Mouse (Mus musculus): ENCODE data around the gene Fxr1.
A peak's percentile ranks its signal among the peaks of the same experiment; 100 is the strongest.
"Not testable (repeated sequence)": the region's sequence is repeated elsewhere in the genome, so short reads cannot be mapped to it uniquely, and the experiment has no call there.

The Fxr1 gene

DNA sequence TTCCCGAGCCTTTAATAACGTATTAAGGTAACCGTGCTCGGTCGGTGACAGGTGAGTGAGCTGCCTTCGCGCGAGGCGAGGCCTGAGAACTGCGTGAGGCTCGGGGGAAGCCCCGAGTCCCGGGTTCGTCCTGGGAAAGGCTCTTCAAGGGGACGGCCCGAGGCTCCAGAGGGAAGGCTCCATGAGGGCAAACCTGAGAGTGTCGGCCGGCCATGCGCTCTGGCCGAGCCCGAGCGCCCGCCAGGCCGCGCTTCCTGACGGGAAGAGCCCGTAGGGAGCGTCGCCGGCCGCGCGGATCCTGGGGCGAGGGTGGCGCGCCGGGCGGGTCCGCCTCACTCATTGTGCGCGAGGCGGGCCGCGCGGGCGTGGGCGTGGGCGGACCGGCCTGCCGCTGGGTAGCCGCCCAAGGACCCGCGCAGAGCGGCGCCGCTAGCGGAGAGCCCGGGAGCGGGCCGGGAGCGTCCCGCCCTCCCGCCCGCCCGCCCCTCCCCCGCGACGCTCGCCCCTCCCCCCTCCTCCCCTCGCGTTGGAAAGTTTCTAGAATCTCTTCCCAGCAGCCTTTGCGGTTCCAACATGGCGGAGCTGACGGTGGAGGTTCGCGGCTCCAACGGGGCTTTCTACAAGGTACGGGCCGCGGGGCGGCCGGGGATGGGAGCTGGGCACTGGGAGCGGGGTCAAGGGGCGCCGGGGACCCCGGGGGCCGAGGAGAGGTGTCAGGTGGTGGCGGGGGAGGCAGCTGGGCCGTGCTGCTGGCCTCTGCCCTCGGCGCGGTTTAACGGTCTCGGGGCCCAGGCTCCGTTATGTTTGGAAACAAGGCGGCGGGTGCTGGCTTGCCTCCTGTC is at the start of gene Fxr1:
Gene Fxr1, plus strand, starts transcription at position 404 of the 842 bp plus-strand sequence.
- peak; percentile 84 for DNase-seq (ENCODE audit: low spot score)

DNA sequence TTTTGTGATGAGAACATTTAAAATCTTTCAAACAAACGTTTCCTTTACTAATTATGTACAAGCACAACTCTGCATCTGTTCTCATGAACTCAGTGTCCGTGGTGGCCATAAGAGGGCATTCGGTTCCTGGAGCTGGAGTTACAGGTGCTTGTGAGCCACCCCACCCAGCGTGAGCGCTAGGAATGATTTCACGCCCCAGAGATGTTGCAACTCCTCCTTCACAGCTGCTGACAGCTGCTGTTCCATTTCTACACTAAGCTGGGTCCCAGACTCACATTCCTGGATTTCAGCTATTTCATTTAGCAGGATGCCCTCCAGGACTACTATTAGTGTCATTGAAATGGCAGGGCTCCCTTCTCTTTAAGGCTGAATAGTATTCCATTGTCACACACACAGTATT is 40.3 kb upstream of the Fxr1 start:
- no peak for DNase-seq (ENCODE audit: low spot score)

DNA sequence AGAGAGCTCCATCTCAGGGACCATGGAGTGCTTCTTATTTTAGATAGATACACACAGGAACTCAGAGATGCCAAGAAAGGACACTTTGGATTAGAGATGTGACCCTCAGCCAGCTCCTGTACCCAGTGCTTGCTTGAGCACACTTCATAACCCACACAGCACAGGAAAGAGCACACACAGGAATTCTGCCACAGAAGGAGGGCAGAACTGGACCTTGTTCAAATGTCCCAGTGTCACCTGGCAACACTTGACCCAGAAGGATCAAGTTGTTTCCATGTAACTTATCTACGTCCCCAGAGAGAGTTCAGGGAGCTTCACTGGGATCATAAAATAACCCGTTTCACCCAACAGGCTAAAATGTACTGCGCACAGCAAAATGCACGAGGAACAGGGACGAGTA is 37.0 kb upstream of the Fxr1 start:
- DNase-seq (ENCODE audit: low spot score) = no peak

DNA sequence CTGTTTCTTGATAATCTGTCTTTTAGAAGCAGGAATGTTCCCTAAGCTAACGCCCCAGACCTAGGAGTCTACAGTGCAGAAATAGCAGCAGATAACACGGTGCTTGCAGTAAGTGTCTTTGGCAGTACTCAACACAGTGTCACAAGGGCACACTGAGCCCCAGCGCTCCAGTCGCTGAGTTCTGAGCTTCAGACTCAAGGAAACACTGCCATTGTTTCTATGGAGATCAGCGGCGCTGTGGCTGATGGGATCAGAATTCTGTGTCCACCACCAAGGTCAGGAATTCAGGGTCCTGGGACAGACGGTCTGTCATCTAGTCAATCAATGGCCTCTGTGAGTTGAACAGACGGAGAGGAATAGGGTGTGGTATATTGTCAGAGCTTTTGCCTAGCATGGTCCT is 30.4 kb upstream of the Fxr1 start:
- DNase-seq (ENCODE audit: low spot score) = no peak

DNA sequence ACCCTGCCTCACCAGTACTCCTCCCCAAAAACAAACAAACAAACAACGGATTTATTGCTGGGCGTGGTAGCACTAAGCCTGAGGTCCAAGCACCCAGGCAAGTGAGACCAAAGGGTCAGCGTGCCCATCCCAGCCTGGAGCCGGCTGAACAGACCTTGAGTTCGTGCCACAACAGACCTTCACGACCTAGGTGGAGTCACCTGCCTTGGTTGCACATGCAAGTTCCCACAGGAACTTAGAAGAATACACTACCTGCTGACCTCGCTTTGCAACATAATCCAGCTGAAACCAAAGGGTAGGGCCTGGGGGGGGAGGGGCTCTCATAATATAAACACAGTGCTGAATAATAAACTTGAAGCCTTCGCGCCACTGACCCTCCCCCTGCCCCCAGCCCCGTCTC is 29.3 kb upstream of the Fxr1 start:
- DNase-seq (ENCODE audit: low spot score) = no peak

DNA sequence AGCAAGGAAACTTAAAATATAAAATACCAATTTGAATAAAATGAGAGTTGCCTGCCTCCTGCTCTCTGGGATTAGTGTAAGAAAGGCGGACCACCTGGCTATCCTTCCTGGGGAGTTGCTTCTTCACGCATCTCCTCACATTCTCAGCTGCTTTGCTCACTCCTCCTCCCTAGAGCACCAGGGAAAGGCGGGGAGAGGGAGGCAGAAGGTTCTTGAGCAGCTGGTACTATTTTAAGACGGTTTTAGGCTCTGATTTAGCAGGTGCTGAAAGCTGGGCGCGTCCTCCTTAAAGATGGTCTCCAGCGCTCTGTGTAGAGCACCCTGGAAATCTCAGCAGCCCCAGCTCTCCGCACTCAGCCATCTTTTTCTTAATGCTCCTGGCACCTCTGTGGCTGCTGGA is 28.8 kb upstream of the Fxr1 start:
- no peak for DNase-seq (ENCODE audit: low spot score)

DNA sequence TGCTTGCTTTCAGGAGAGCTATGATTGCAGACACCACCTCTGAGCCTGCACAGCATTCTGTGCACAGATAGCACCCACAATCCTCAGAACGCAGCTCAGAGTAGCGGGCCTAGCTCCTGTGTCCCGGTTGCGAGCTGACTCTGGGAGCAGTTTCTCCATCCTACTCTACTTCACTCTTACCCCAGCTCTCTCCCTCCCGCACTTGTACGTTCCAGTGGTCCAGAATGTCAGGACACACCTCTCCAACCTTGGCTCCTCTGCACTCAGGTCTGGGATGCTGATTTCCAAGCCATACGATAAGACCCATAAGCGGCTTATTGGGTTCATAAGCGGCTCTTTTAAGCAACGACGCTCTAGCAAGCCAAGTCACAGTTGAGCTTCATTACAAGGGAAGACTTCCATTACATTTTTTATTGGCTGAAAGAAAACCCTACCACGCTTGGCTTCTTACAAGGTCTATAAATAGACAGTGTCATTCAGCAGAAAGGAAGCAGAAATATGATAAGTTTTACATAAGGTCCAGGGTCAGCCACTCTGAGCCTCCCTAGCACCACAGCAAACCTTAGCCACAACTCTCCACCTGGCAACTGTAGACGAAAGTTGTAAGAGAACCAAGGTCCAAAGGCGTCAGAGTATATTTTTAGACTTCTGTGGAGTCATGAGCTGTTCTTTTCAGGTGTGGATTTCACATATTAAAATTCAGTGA is 26.2 kb upstream of the Fxr1 start:
- DNase-seq (ENCODE audit: low spot score) = no peak

DNA sequence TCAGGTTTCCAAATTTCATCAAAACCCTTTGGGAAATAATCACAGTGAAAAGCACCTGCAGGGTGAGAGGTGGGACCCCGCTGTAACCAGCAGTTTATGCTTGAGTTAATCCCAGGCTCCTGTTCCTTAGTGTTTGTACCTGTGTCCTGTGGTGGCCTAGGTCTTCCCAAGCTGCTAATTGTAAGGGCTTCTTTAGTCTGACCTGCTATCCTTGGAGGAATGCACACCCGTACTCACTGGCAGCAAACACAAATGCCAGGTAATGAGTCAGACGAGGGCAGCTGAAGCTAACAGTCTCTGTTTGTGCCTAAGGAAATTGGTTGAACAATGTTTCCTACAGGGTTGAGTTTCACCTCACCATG is 25.6 kb upstream of the Fxr1 start:
- no peak for DNase-seq (ENCODE audit: low spot score)

DNA sequence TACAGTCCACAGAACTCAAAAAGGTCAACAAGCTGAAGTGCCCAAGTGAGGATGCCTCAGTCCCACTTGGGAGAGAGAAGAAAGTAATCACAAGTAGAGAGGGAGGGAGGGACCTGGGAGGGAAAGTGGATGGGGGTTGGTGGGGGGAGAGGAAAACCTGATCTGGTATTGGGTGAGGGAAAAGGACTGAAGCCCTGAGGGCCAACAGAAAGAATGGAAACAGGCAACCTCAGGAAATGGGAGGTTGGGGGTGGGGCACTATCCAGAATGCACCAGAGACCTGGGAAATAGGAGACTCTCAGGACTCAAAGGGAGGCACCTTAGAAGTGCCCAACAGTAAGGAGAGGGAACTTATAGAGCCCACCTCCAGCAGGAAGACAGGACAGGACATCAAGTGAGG is 18.1 kb upstream of the Fxr1 start:
- not testable (repeated sequence) for DNase-seq (ENCODE audit: low spot score)

DNA sequence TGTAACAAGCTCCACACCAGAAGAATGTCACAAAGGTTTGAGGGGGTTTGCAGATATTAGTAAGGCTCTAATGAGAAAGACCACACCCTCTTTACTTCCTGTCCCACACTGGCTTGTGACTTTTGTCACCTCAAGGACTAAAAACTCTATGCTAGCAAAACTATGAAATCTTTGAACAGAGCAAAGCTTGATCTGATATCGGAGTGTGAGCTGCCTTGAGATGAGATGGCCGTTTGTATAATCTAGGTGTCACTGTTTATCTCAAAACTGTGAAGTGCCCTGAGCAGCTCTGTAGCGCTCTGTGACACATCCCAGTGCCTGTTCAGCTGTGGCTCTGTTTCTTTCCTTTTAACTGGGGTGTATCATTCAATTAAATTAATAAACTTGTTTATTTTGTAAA is 15.9 kb upstream of the Fxr1 start:
- no peak for DNase-seq (ENCODE audit: low spot score)

DNA sequence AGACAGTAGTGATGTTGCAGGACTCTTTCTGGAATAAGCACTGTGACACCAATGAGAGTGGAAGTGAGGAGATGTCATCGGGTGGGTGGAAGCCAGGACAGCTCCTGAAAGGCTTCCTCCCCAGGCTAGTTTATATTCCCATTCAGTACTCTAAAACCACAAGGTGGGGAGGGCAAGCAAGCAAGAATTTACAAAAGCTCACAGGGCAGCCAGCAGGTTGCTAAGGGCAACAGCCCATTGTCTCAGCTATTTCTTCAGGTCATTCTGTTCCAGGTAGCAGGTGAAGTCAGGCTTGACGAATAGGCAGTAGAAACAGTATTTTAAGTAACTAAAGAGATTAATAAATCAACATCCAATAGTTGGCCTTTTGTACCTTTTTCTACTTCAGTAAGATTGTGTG is 13.4 kb upstream of the Fxr1 start:
- no peak for DNase-seq (ENCODE audit: low spot score)

DNA sequence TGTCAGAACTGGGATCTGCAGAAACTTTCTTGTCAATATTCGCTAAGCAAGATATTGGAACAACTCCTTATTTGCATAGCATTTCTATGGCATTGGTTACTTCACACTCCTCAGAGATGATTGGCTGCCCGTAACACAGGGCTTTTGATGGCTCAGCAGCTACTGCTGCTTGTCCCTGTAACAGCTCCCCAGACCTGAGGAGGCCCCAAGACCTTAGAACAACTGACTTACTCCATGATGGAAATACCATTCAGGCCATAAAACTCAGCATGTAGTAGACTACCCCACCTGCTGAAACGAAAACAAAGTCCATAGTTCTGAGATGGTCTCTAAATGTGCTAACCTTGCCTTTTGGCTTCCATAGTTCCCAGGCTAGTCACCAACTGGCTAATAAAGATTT is 12.9 kb upstream of the Fxr1 start:
- no peak for DNase-seq (ENCODE audit: low spot score)

DNA sequence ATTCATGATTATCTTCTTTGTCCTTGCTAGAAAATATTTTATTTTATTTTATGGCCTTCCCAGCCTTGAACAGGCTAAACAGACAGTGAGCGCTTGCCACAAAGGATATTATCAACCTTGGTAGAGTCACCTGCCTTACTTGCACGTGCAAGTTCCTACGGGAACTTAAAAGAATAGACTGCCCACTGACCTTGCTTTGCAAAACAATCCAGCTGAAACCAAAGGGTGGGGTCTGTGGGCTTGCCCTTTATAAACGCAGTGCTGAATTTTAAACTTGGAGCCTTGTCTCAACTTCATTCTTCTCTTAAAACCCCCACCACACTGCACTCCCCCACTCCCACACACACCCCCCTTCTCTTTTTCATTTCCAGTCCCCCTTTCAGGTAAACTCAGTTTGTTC is 12.1 kb upstream of the Fxr1 start:
- no peak for DNase-seq (ENCODE audit: low spot score)

DNA sequence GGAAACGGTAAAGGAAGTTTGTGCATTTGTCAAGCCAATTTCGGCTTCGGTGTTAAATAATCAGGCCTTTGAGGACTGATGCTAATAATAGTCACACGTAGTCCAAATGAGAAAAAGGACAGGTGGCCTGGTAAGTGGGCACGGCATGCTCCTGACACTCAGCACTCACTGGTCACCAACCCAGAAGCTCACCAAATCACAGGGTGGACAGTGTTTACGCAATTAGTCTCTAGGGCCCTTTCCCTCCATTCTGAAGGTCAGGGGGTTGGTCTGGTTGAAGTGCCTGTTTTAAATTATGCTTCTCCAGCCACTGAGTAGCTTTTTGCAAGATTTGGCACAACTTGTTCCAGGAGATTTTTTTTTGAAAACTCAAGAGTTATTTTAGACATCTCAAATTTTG is 11.6 kb upstream of the Fxr1 start:
- DNase-seq (ENCODE audit: low spot score) = no peak

DNA sequence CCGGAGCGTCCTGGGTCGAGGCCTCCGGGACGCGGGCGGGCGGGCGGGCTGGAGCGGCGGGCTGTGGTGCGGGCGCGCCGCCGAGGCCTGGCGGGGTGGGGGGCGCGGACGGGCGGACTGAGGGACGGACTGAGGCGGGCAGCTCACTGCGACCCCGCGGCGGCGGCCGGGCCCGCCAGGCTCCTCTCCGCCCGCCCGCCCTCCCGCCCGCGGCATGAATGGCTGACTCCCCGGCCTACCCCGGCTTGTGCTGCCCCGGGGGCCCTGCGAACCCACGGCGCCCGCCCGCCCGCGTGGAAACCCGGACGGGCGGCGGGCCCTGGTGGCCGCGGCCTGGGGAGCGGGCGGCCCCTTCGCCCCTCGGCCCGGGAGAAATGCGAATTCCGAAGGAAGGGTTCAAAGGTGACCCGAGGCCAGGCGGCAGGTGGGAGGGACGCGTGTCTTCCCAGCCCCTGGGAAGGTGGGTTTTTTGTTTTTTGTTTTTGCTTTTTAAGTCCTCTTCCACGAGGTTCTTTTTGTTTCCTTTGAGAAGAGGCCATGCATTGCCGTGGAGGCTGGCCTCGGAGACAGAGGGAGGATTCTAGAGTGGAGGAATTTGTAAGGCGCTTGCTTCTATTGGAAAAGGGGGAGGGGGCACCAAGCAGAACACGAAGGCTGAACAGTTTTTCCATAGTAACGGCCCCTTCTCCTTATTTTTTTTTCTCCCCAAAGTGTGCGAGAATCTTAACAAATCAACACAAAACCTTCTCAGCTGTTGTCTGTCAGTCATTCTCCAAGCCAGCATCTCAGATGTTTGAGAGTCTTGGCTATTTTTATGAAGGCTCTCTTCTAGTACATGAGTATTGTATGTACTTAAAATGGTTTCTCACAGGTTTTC is 877 bp downstream of the Fxr1 start:
- DNase-seq (ENCODE audit: low spot score) = no peak

DNA sequence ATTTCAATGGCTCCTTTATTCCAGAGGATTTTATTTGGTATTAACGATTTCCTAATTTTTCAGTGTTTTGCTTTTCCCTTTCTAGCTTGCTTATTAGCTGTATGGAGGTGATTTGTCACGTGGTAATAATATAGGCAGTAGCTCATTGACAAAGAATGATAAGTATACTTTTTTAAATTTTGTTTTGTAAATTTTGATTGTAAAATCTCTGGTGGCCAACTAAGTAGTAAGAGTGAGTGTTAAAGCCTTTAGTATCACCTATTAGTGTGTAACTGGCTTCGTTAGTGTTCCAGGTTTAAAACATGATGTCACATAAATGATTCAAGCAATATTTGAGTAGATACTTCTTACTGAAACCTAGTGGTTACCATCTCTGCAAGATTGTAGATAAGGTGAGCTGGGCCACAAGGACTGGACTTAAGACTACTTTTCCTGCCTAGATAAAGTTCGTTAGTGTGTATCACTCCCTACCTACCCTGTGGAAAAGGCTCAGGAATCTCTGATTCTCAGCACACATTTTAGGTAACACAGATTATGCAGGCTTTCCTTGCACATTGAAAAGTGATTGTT is 1.6 kb downstream of the Fxr1 start:
- no peak for DNase-seq (ENCODE audit: low spot score)

DNA sequence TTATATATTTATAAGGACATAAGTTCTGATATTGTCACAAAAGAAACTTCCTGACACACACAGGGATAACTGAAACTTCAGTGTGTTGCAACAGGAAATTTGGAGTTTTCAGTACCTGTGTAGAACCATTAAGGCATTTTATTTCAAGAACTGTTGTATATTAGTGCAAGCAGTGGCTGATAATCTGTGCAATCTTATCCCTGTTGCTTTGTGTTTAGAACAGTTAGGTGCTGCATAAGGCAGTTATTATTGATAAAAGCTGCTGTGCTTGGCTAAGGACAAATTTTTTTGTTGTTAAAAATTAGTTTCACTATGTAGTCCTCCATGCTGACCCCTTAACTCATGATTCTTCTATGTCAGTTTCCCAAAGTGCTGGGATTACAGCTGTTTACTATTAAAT is 9.2 kb downstream of the Fxr1 start:
- no peak for DNase-seq (ENCODE audit: low spot score)

DNA sequence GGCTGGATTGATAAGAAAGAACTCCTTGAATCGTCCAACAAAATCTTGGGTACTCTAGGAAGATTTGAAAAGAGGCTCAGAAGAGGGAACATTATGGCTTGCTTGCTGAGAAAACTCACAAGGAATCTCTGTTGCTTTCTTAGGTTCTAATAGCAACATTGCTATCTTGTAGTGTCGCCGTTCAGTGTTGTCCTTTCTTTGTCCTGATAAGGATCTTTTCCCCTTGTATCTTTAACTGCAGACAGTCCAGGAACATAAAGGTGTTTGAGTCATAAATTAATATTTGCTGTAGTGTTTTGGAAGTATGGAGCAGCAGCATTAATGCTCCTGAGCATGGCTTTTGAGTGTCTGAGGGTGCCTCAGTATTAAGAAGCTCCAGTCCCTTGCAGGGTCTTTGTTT is 10.9 kb downstream of the Fxr1 start:
- no peak for DNase-seq (ENCODE audit: low spot score)

DNA sequence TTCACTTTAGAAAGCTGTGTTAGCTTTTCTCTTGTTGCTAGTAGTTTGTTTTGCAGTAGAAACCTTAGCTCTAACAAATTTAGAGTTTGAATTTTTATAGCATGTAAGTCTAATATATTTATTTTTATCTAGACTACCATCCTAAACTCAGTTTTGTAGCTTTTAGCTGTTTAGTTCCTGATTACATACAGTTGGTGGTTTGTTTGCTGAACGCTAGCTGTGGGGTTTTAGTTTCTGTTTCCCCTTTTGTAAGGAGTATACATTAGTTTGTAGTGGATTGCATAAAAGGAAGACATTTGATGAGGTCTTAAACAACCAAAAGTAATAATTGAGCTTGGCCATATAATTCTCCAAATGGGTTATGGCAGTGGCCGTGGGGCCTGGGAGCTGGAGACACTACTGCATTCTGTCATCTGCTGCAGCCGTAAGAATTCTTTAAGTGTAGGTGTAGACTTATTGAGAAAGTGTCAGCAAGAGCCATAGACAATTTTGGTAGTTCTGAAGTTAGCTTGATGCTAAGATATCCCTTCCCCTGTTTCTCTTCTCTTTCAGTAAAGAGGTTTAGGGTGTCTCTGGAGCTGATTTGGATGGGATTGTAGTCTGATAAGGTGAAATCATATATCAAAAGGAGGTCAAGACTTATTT is 14.1 kb downstream of the Fxr1 start:
- no peak for DNase-seq (ENCODE audit: low spot score)

DNA sequence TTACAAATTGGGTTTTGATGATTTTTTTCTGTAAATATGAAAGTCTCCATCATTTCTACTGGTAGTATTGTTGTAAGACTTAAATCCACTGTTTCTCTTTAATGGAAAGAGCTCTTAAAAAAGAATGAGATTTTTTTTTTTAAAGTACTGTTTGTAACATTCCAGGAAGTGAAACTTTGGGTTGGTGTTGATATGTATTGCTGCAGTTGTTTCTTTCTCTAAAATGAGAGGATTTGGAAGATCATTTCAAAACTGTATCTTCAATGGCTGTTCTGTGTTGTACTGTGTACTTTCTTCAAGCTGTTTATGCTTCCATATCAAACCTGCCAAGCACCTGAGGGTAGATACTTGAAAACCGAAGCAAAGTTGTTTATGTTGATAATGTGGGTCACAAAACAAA is 15.1 kb downstream of the Fxr1 start:
- DNase-seq (ENCODE audit: low spot score) = no peak

DNA sequence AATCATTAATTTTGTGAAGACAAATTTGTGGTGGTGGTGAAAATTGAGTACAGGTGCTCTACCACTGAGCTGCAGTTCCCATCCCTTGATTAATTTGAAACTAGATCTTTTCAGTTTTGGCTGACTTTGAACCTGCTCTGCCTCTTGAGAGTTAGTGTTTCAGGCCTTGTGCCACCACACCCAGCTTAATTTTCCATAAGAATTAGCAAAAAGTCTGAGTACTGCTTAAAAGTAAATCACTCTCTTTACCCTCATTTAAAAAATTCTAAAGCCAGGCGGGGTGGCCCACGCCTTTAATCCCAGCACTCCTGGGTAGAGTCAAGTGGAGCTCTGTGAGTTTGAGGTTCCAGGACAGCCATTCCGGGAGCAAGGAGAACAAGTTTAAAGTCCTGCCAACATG is 16.0 kb downstream of the Fxr1 start:
- DNase-seq (ENCODE audit: low spot score) = no peak

DNA sequence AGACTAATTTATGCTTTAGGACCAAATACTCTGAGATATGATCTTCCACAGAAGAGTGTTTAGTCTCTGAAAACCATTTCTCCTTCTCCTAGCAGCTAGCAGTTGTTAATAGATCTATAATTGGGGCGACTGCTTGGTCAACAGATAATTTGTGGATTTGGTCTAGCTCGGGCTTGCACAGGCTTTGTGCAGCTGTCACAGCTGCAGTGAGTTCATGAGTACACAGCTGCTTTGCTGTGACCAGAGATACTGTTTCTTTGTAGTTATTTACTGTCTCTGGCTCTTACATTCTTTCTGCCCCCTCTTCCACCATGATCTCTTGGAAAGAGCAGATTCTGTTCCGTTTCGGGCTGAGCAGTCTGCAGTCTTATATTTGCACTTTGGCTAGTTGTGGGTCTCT is 22.2 kb downstream of the Fxr1 start:
- no peak for DNase-seq (ENCODE audit: low spot score)
